Mouse (Mus musculus) intestine, postnatal 0 days (tissue): Measurements from ENCODE around the gene Ephb4. TPM values are rescaled to one million over a fixed set of nuclear protein-coding genes. Genes with fewer than 3 reads are reported as not detected.

Experiments
- ATAC-seq: fragments of 200-750 bp; cut with Nextera tagmentation; 2 replicates; pipeline ENCODE4 v1.8.0; 2017; ENCODE audit warnings: mild to moderate bottlenecking, moderate TSS enrichment, moderate library complexity
- H3K27ac ChIP-seq: fragments of 300-500 bp; sonication (generic); 2 replicates; pipeline ENCODE4 v1.5.1; 2014; ENCODE audit warnings: mild to moderate bottlenecking, low read depth, low read length, moderate library complexity
- H3K27me3 ChIP-seq: fragments of 300-500 bp; sonication (generic); replicated peaks from 2 replicates; pipeline ENCODE4 v1.6.1; 2014; ENCODE audit warnings: low read length, mixed read lengths; ENCODE audit not compliant: control insufficient read depth, insufficient read depth
- H3K36me3 ChIP-seq: fragments of 300-500 bp; sonication (generic); 2 replicates; pipeline ENCODE4 v1.6.1; 2014; ENCODE audit warnings: mild to moderate bottlenecking, moderate library complexity; ENCODE audit not compliant: control insufficient read depth, insufficient read depth
- H3K4me1 ChIP-seq: fragments of 300-500 bp; sonication (generic); replicated peaks from 2 replicates; pipeline ENCODE4 v1.6.1; 2014; ENCODE audit warnings: antibody characterized with exemption, low read length, mixed read lengths; ENCODE audit not compliant: control insufficient read depth, insufficient read depth
- H3K4me2 ChIP-seq: fragments of 300-500 bp; sonication (generic); replicated peaks from 2 replicates; pipeline ENCODE4 v1.6.1; 2014; ENCODE audit warnings: low read depth, mild to moderate bottlenecking, moderate library complexity
- H3K4me3 ChIP-seq: fragments of 300-500 bp; sonication (generic); 2 replicates; pipeline ENCODE4 v1.5.1; 2014; ENCODE audit warnings: low read depth, low read length
- H3K9ac ChIP-seq: fragments of 300-500 bp; sonication (generic); 2 replicates; pipeline ENCODE4 v1.6.1; 2014; ENCODE audit warnings: mild to moderate bottlenecking, low read depth, low read length
- H3K9me3 ChIP-seq: fragments of 300-500 bp; sonication (generic); 2 replicates; pipeline ENCODE4 v1.6.1; 2016; ENCODE audit warnings: mixed run types; ENCODE audit not compliant: control insufficient read depth
- CTCF ChIP-seq: sonication (generic); IDR thresholded peaks from 2 replicates; pipeline ENCODE4 v1.5.1; 2016; ENCODE audit warnings: low read depth, mild to moderate bottlenecking, control low read depth, antibody characterized with exemption, moderate library complexity
- WGBS: fragments of 180-500 bp; shearing (Covaris S2); extraction: QIAGEN DNeasy Blood & Tissue Kit; methylation state at CpG from one replicate; pipeline ENCODE4 v1.1.7; 2014; 5-methylcytosine and 5-hydroxymethylcytosine counted together
- polyA plus RNA-seq: library from polyadenylated mRNA; unstranded; fragments of >200 nt; fragmentation: Nextera tagmentation; extraction: Ambion mirVana; gene quantifications from 2 replicates; pipeline ENCODE4 v1.2.1, GENCODE M21; 2015

Gene Ephb4
- polyA plus RNA-seq, 1 experiment from 2014 or later = 12.6 TPM

GRCm38 (mm10) chr5:137374521-137375080, 24.7 kb downstream of the Ephb4 start:
- Histone ChIP-seq H3K4me2 (no peak overlapping the region), H3K4me3 (no peak overlapping the region), H3K9ac (no peak overlapping the region), H3K4me1 (no peaks in the 10 kb centered on the region), H3K27me3 (no peaks in the 10 kb centered on the region), H3K36me3 (peaks cover 47% of the 10 kb centered on the region), H3K9me3 (no peaks in the 10 kb centered on the region), H3K27ac (peak overlapping the region; percentile 21; the same call in 1 of the 2 replicates)
- 65% methylated on average over 4 of the region's 4 CpGs for WGBS
- ATAC-seq = no peak
- no peak for TF ChIP-seq CTCF

DNA sequence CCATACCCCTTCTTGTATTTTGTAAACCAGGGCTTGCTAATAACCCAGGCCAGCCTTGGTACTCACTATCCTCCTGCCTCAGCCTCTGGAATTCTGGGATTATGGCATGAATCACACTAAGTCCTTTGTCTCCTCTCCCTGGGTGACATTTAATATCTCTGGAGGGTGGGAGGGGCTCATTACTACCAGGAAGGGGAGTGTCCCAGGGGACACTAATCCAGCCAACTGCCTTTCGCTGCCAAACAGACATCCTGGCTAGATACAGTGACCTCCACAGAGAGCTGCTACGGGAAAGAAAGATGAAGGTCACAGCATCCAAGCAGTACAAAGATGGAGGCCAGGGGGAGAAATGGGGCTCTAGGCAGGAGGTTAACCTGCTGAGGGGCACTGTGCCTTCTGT, 25.7 kb downstream of the Ephb4 start:
- Histone ChIP-seq H3K4me2 (no peak overlapping the region), H3K9ac (no peak overlapping the region), H3K9me3 (no peaks in the 10 kb centered on the region), H3K4me3 (no peak overlapping the region), H3K27me3 (no peaks in the 10 kb centered on the region), H3K4me1 (no peaks in the 10 kb centered on the region), H3K27ac (no peak overlapping the region), H3K36me3 (peaks cover 37% of the 10 kb centered on the region)
- no peak for ATAC-seq
- no peak for TF ChIP-seq CTCF
- 31% methylated on average over 2 of the region's 2 CpGs for WGBS

DNA sequence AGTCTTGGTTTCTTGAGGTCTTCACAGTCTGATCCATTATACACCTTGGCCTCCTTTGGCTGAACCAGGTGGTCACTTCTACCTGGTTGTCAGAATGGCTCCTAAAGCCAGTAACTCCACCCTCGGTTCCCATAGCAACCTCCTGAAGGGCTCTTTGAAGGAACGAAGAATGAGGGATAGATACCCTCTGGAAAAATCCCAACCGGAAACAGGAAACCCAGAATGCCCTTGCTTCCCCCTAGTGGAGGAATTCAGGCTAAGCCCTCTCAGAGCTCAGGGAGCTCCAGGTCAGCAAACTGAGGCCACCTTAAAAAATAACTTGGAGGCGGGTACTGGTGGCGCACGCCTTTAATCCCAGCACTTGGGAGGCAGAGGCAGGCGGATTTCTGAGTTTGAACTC, 26.3 kb downstream of the Ephb4 start:
- 30% methylated on average over 7 of the region's 7 CpGs for WGBS
- no peaks in the 10 kb centered on the region for H3K4me1 ChIP-seq
- H3K4me2 ChIP-seq = no peak overlapping the region
- no peak for ATAC-seq
- H3K27me3 ChIP-seq = no peaks in the 10 kb centered on the region
- no peaks in the 10 kb centered on the region for H3K9me3 ChIP-seq
- no peak overlapping the region for H3K27ac ChIP-seq
- no peak overlapping the region for H3K4me3 ChIP-seq
- peak; percentile 75 for TF ChIP-seq CTCF
- H3K9ac ChIP-seq = no peak overlapping the region
- peaks cover 31% of the 10 kb centered on the region for H3K36me3 ChIP-seq

GRCm38 (mm10) chr5:137376722-137377121, 26.8 kb downstream of the Ephb4 start:
- Histone ChIP-seq H3K27me3 (no peaks in the 10 kb centered on the region), H3K4me2 (no peak overlapping the region), H3K4me1 (no peaks in the 10 kb centered on the region), H3K9ac (no peak overlapping the region), H3K36me3 (peaks cover 26% of the 10 kb centered on the region), H3K9me3 (no peaks in the 10 kb centered on the region), H3K27ac (no peak overlapping the region), H3K4me3 (no peak overlapping the region)
- TF ChIP-seq CTCF = no peak
- ATAC-seq = no peak
- WGBS = 50% methylated on average over 9 of the region's 9 CpGs

GRCm38 (mm10) chr5:137377176-137377575, 27.3 kb downstream of the Ephb4 start:
- no peaks in the 10 kb centered on the region for H3K27me3 ChIP-seq
- no peak overlapping the region for H3K4me3 ChIP-seq
- H3K27ac ChIP-seq = no peak overlapping the region
- H3K4me1 ChIP-seq = no peaks in the 10 kb centered on the region
- peaks cover 21% of the 10 kb centered on the region for H3K36me3 ChIP-seq
- no peak for ATAC-seq
- no peaks in the 10 kb centered on the region for H3K9me3 ChIP-seq
- no peak overlapping the region for H3K4me2 ChIP-seq
- H3K9ac ChIP-seq = peak overlapping the region; percentile 22; the same call in 1 of the 2 replicates
- 19% methylated on average over 10 of the region's 11 CpGs for WGBS
- 0 out of 2 replicates have a peak, but pooled peaks have one; percentile 17 for TF ChIP-seq CTCF

DNA sequence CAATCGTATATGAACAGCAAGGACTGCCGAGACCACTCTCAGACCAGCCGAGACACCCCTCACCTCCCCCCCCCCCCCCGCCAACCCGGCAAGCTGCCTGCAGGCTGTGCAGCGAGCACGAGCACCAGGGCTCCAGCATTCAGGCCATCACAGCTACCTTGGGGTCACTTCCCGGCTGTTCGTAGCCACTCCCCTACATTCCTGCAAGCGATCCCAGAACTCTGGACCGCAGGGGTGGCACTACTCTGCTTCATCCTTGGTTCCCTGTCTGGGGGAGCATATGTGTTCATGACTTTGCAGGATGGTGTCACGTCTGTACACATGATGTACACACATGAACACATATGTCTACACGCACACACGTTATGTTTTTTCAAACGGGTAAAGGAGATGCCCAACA, 27.7 kb downstream of the Ephb4 start:
- WGBS = 28% methylated on average over 9 of the region's 15 CpGs
- no peak for ATAC-seq
- peaks cover 17% of the 10 kb centered on the region for H3K36me3 ChIP-seq
- no peaks in the 10 kb centered on the region for H3K4me1 ChIP-seq
- no peak overlapping the region for H3K27ac ChIP-seq
- no peaks in the 10 kb centered on the region for H3K9me3 ChIP-seq
- no peak for TF ChIP-seq CTCF
- H3K9ac ChIP-seq = no peak overlapping the region
- H3K4me2 ChIP-seq = no peak overlapping the region
- H3K4me3 ChIP-seq = no peak overlapping the region
- no peaks in the 10 kb centered on the region for H3K27me3 ChIP-seq

- Histone ChIP-seq H3K9me3 (no peaks in the 10 kb centered on the region), H3K9ac (no peak overlapping the region), H3K27me3 (no peaks in the 10 kb centered on the region), H3K36me3 (no peaks in the 10 kb centered on the region), H3K4me2 (no peak overlapping the region), H3K4me1 (no peaks in the 10 kb centered on the region), H3K27ac (no peak overlapping the region), H3K4me3 (no peak overlapping the region)
- TF ChIP-seq CTCF = peak; percentile 88
- 59% methylated on average over 4 of the region's 4 CpGs for WGBS
- no peak for ATAC-seq
These were observed 31.2 kb downstream of the Ephb4 start for GRCm38 (mm10) chr5:137381152-137381551.
